In genomic region chr6:92816311-92816751, GRCm38 (mm10) we compare ENCODE assay signal across 10 mouse cellular contexts. TPM values are rescaled to one million over a fixed set of nuclear protein-coding genes. Genes with fewer than 3 reads are reported as not detected.
DNase-seq lines count a peak whose midpoint lies in the region; ATAC-seq lines count a peak whose summit lies in the region.
"Had no signal": no experiment of that assay in that cellular context is flagged by ENCODE, and none has a peak within 500 bp of the region (broad histone marks: within the 10 kb centered on the region; RNA-seq: fewer than 3 reads in every experiment).

TSS of gene A730049H05Rik (plus strand) at chr6:92816478.

- no peaks in the 10 kb centered on the region for H3K27me3 ChIP-seq in heart, embryonic 13.5 days (replicated peaks)
- no peaks in the 10 kb centered on the region for H3K27me3 ChIP-seq in forebrain, embryonic 11.5 days (ENCODE audit: control insufficient read depth, insufficient read depth, low read length)
- H3K27me3 ChIP-seq in neural tube, embryonic 12.5 days (replicated peaks), result no peaks in the 10 kb centered on the region

- H3K4me1 ChIP-seq in heart, embryonic 13.5 days, result peaks cover 40% of the 10 kb centered on the region
- H3K4me1 ChIP-seq in forebrain, embryonic 11.5 days (replicated peaks; ENCODE audit: control insufficient read depth, insufficient read depth, low read length), result peaks cover 8% of the 10 kb centered on the region
- peaks cover 20% of the 10 kb centered on the region for H3K4me1 ChIP-seq in neural tube, embryonic 12.5 days

- intact Hi-C loops in heart, postnatal 36 days (cut with DNase I), result no loop called here

- peak within 1 kb of the TSS; percentile 48 for H3K9ac ChIP-seq in heart, embryonic 13.5 days
- no peak within 1 kb of the TSS for H3K9ac ChIP-seq in forebrain, embryonic 11.5 days (ENCODE audit: low read length)
- no peak within 1 kb of the TSS for H3K9ac ChIP-seq in neural tube, embryonic 12.5 days

- no peaks in the 10 kb centered on the region for H3K9me3 ChIP-seq in heart, embryonic 13.5 days
- no peaks in the 10 kb centered on the region for H3K9me3 ChIP-seq in forebrain, embryonic 11.5 days (ENCODE audit: control insufficient read depth, low read length)
- no peaks in the 10 kb centered on the region for H3K9me3 ChIP-seq in neural tube, embryonic 12.5 days

- peak within 1 kb of the TSS; percentile 55 for H3K4me2 ChIP-seq in heart, embryonic 13.5 days
- peak within 1 kb of the TSS; percentile 24; the same call in 1 of the 2 replicates for H3K4me2 ChIP-seq in forebrain, embryonic 11.5 days (ENCODE audit: low read depth, low read length, severe bottlenecking)
- H3K4me2 ChIP-seq in neural tube, embryonic 12.5 days (replicated peaks), result peak within 1 kb of the TSS; percentile 38

- no peak for DNase-seq in heart, postnatal 36 days
- DNase-seq in forebrain, embryonic 11.5 days (ENCODE audit: low spot score), result peak; percentile 52
- peak; percentile 27 to 49 for DNase-seq in kidney, postnatal 36 days
- no peak for DNase-seq in adipocyte (ENCODE audit: low spot score)
- no peak for DNase-seq in cerebellum, adult 9-11 months
- DNase-seq in T-cell, adult 2 months (ENCODE audit: low spot score), result no peak
- DNase-seq: thymus, adult 2 months had no signal

- H3K4me3 ChIP-seq in heart, embryonic 13.5 days, result peak within 1 kb of the TSS; percentile 17
- no peak within 1 kb of the TSS for H3K4me3 ChIP-seq in forebrain, embryonic 11.5 days (ENCODE audit: low read depth, low read length)
- no peak within 1 kb of the TSS for H3K4me3 ChIP-seq in neural tube, embryonic 12.5 days

- peak within 1 kb of the TSS; percentile 83 for H3K27ac ChIP-seq in heart, embryonic 13.5 days (replicated peaks)
- no peak within 1 kb of the TSS for H3K27ac ChIP-seq in forebrain, embryonic 11.5 days (ENCODE audit: low read depth, low read length)
- H3K27ac ChIP-seq in neural tube, embryonic 12.5 days, result no peak within 1 kb of the TSS

- 23% methylated on average over 8 of the region's 8 CpGs for WGBS in heart, embryonic 13.5 days
- 6% methylated on average over 8 of the region's 8 CpGs for WGBS in forebrain, embryonic 11.5 days
- 6% methylated on average over 8 of the region's 8 CpGs for WGBS in neural tube, embryonic 12.5 days

- peaks cover 36% of the 10 kb centered on the region for H3K36me3 ChIP-seq in heart, embryonic 13.5 days
- H3K36me3 ChIP-seq in forebrain, embryonic 11.5 days (ENCODE audit: control insufficient read depth, insufficient read depth, low read length), result no peaks in the 10 kb centered on the region
- H3K36me3 ChIP-seq in neural tube, embryonic 12.5 days, result no peaks in the 10 kb centered on the region

- ATAC-seq in heart, embryonic 13.5 days (ENCODE audit: extremely low read depth, insufficient number of reproducible peaks, low FRiP score, low TSS enrichment), result peak; percentile 61; the same call in 1 of the 2 replicates
- ATAC-seq in forebrain, embryonic 11.5 days (replicated peaks; ENCODE audit: low FRiP score), result no peak
- ATAC-seq in neural tube, embryonic 12.5 days (ENCODE audit: low FRiP score, low read depth), result no peak

RNA-seq across cellular contexts. Expression of gene A730049H05Rik, which starts in this region (rescaled TPM):
- polyA plus RNA-seq in heart, embryonic 13.5 days (2015; fragmentation: Nextera tagmentation; extraction: Ambion mirVana), result 4.0 and 5.6 TPM in 2 replicates
- under 1 TPM; 0.14 to 0.27 TPM for total RNA-seq in heart, postnatal 36 days (2021)
- 0.12 and 0.36 TPM in 2 replicates for polyA plus RNA-seq in forebrain, embryonic 11.5 days (2014; fragmentation: Nextera tagmentation; extraction: Ambion mirVana)
- 0.22 TPM in 1 of 2 replicates, not detected in the other for polyA plus RNA-seq in neural tube, embryonic 12.5 days (2016; fragmentation: Nextera tagmentation; extraction: Ambion mirVana)
- total RNA-seq: heart, adult 18-20 months had no signal

Comparison
In these comparisons a context has a peak if more than half of its experiments do, and no peak if none do; other contexts are left out.
1. Peak in DNase-seq and H3K4me2 ChIP-seq in forebrain, embryonic 11.5 days; RNA of the gene not detected or under 1 TPM.
2. DNase-seq: peak in kidney, postnatal 36 days (2 of 2); none in heart, postnatal 36 days (0 of 2), adipocyte (single experiment), cerebellum, adult 9-11 months (single experiment) and T-cell, adult 2 months (single experiment).
3. Peak in every context shown above with its lines, with median percentiles within 50 percentile points of each other: H3K4me2 ChIP-seq.